Mouse (Mus musculus) frontal cortex, postnatal 25 days (tissue): Measurements from ENCODE around the gene Nt5c2.
A peak's percentile ranks its signal among the peaks of the same experiment; 100 is the strongest.

Source experiments
- DNase-seq, 2 experiments: peaks; one replicate each; pipeline ENCODE4 v3.0.0; 2022; ENCODE audit warnings: low spot score in 2 of 2

The Nt5c2 gene

DNA sequence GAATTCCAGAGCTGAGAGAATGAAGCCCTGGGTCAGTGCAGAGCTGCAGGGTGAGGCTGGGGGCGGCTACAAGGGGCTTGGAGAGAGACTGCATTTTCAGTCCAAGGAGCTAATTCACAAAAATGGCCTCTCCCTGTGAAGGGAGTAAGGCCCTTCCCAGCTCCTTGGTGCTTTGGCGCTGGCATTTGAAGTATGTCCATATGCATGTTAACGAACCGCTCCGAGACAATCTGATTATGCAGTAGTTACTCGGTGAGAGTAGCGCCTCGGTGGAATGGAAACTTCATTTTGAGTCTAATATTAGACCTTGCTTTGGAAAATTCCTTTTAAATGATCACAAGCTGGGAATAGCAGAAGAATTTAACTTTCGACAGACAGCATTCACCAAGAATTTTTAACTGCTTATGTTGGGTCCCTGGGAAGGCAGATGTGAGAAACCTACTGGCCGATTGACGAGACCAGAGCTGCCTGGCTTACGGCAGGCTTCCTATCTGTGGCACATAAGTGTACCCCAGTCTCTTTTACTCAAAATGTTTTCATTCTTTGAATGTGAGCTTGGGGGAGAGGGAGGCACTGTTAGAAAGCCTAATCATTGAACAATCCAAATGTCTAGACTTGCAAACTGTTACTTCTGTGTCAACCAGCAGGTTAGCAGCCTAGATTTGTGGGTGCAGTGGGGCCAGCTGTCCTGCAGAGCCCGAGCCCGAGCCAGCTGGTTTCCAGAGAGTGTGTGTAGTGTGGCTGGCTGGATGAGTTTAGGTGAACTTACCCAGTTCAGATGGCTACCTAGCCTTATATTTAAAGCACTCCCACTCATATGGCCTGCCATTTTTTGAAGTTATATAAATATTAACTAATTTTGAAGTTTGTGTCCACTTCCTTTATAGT is 166.3 kb downstream of the Nt5c2 start:
- DNase-seq = no peak

DNA sequence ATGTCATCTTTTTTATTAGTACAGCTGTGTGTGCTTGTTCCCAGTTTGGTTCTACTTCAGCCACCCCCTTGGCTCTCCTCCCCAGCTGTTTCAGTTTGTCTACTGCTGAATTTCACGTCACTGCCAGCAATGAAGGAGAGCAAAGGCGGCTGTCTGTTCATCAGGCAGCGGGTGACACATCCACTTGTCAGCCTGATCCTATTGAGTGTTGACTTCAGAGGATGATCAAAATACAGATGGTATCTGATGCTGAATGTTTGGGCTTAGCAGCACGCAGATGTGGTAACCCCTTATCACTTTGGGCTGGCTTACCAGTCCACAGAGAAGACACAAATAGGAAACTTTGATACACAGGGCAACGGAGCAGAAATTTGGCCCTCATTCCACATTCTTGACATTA is 168.5 kb downstream of the Nt5c2 start:
- no peak for DNase-seq

DNA sequence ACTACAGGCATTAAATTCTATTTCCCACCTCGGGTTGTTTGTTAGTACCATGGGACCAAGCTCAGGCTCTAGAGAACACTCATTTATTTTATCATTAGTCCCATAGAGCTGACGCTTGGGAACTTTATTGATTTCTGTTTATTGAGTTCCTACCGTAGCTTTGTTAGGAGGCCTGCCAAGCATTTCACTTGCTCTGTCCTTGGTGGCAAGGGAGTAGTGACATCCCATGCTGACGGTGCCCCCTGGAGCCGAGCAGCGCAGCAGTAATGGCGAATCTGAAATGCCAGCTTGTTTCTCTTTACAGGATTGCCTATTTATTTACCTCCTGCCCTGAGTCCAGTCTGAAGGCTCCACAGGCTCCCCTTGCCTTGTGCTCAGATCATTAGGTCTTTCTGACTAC is 168.9 kb downstream of the Nt5c2 start:
- no peak for DNase-seq

DNA sequence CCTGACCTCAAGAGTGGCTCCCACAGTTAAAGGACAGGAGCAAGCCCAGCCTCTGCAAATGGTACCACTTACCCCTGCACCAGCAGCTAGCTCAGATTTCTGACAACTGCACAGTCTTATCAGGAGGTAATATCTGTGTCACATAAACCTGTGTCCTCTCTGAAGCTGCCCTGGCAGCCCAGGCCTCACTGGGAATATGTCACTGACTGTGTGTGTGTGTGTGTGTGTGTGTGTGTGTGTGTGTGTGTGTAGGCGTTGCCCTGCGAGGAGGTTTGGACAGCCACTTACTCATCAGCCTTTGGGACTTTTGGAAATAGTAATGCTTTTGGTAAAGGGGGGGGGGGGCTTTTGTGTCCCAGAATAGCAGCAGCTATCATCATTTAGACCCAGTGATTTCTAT is 171.9 kb downstream of the Nt5c2 start:
- no peak for DNase-seq

DNA sequence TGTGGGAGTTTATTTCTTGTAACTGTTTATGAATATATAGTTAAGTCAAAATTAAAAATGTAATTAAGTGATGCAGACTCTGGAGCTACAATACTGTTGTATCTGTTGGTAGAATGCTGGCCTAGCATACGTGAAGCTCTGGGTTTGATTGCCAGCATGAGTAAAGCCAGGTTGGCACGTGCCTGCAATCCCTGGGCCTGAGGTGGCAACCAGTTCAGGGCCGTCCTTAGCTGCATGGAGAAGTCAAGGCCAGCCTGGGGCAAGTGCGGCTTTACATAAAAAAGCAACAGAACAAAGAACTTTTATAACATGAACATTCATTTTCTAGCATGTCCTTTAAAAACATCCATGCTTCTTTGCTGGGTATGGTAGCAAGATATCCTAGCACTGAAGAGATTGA is 173.9 kb downstream of the Nt5c2 start:
- no peak for DNase-seq

DNA sequence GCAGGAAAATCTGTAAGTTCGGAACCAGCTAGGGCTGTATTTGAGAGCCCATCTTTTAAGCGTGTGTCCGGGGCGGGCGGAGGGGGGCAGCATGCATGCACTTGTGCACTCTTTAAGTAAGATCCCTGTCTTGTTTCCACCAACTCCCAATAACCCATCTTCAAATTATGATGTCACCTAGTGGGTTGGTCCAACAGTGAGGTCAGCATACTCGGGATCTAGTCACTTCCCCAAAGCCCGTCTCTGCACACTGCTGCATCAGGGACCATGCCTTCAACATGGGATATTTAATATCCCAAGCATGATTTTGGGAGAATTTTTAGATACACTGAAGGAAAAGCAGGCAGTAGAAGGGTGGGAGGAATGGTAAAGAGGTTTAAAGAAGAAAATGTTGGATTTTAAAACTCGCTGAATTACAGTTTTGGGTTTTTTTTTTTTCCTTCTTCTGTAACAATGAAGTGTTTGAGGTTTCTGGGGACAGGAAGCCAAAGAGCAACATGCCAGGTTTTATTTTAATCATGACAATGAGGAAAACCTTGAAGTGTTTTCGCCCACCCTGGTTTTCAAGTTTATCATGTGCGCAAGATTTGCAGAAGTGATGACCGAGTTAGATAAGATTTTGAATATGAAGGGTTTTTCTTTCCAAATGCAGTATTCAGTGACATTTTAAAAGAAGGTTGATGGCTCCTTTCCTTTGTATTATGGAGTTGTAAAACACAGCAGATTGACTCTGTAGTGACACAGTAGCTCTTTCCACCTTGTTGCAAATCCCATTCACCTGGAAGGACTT is 177.5 kb downstream of the Nt5c2 start:
- DNase-seq = no peak

DNA sequence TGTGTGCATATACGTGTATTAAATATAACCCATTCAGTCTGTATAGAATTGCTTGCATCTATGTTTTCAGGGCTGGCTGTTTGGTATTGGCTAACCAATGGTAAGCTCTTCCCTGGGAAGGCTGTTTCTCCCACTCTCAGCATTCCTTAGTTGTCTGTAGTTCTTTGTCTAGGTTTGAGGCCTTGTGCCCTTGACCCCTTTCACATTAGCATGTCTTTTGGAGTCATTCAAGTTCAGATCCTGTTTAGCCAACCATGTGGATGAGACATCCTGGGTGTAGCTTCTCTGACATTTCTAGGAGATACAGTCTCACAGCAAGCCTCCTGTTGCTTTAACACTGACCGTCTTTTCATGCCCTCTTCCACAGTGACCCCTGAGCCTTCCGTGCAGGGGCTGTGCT is 178.9 kb downstream of the Nt5c2 start:
- no peak for DNase-seq

DNA sequence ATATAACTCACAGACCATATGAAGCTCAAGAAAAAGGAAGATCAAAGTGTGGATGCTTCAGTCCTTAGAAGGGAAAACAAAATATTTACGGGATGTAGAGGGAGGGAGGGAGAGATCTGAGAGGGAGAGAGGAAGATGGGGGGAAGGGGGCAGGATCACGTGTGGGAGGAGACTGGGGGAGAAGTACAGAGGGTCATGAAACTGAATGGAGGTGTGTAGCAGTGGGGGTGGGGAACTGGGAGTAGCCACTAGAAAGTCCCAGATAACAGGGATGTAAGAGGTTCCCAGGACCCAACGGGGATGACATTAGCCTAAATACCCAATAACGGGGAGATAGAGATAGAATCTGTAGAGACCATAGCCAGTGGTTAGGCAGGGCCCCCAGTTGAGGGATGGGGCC is 179.6 kb downstream of the Nt5c2 start:
- DNase-seq = no peak

DNA sequence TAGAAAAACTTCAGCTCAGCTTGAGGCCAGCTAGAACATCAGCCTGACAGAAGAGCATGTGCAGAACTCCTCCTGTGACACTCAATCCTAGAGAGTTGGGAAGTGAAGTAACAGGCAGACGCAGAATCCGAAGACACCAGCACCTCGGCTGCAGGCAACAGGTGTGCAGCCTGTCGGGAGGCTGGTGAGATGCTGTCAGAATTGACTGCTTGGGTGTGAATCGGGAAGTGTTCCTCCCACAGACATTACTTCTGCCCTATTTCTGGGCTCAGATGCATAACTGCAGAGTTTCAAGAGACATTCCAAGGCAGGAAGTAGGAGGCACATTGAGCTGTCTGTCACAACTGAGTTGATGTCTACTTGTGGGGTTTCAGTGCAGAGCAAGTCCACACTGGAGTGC is 180.7 kb downstream of the Nt5c2 start:
- DNase-seq = peak in 1 of 2 experiments; percentile 23
